Mouse (Mus musculus) heart, postnatal 0 days (tissue): ENCODE data around the gene Shc1.

Experiments used
- CTCF ChIP-seq: IDR thresholded peaks from 2 replicates; pipeline ENCODE4 v1.5.1; 2016; ENCODE audit warnings: antibody characterized with exemption, control low read depth, low read depth
- EP300 ChIP-seq: IDR thresholded peaks from 2 replicates; pipeline ENCODE4 v1.6.1; 2016; ENCODE audit warnings: antibody characterized with exemption, low read depth

DNA sequence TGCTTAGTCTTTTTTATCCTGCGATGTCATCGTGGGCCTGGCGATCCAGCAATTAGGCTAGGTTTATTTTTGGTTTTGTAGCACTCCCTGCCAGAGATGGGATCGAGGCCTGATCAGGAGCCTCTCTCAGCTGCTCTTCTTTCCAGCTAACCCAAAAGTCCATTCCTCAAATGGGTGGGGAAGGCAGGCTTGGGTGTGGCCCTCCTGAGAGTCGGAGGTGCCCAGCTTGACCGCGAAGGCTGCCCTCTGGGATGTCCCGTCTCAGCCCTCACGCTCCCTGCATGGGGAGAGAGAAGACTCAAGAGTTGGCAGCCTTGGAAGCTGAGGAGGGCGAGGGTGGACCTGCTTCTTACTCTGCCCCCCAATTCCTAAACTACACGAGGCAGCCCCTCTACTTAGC lies 16.3 kb downstream of the Shc1 start:
- TF ChIP-seq CTCF (no peak), EP300 (no peak)
